Mouse (Mus musculus) thymus, adult 2 months (tissue): Measurements from ENCODE around the gene Dop1b. TPM values are rescaled to one million over a fixed set of nuclear protein-coding genes. Genes with fewer than 3 reads are reported as not detected.

Experiments used
- DNase-seq: peaks from one replicate; pipeline ENCODE4 v3.0.0; 2021
- H3K27ac ChIP-seq: fragments of 200-500 bp; 2 replicates; pipeline ENCODE4 v1.5.1; 2012; ENCODE audit warnings: low read length, control low read depth; ENCODE audit not compliant: control insufficient read depth, insufficient read depth
- H3K27me3 ChIP-seq: fragments of 200-500 bp; 2 replicates; pipeline ENCODE4 v1.6.1; 2012; ENCODE audit warnings: mild to moderate bottlenecking, low read length, moderate library complexity, mixed read lengths; ENCODE audit not compliant: control insufficient read depth, insufficient read depth
- H3K36me3 ChIP-seq: fragments of 200-500 bp; 2 replicates; pipeline ENCODE4 v1.6.1; 2012; ENCODE audit warnings: mild to moderate bottlenecking, low read length, moderate library complexity; ENCODE audit not compliant: control insufficient read depth, insufficient read depth
- H3K4me1 ChIP-seq: fragments of 200-500 bp; replicated peaks from 2 replicates; pipeline ENCODE4 v1.6.1; 2012; ENCODE audit warnings: low read length; ENCODE audit not compliant: control insufficient read depth, insufficient read depth
- H3K4me3 ChIP-seq: fragments of 200-500 bp; 2 replicates; pipeline ENCODE4 v1.5.1; 2012; ENCODE audit warnings: mild to moderate bottlenecking, low read length, control low read depth, moderate library complexity; ENCODE audit not compliant: control insufficient read depth, insufficient read depth
- CTCF ChIP-seq: fragments of 200-500 bp; IDR thresholded peaks from 2 replicates; pipeline ENCODE4 v1.5.1; 2012; ENCODE audit warnings: mild to moderate bottlenecking, control low read depth, low read length, moderate library complexity, borderline replicate concordance; ENCODE audit not compliant: control insufficient read depth, poor library complexity, insufficient read depth; ENCODE audit errors: extremely low read depth
- POLR2A ChIP-seq: fragments of 200-500 bp; IDR thresholded peaks from 2 replicates; pipeline ENCODE4 v1.6.1; 2012; ENCODE audit warnings: mild to moderate bottlenecking, low read length, control low read depth, moderate library complexity; ENCODE audit not compliant: control insufficient read depth, poor library complexity, insufficient read depth; ENCODE audit errors: extremely low read depth
- WGBS: fragments of 180-500 bp; shearing (Covaris S2); methylation state at CpG from one replicate; pipeline ENCODE4 v1.1.7; 2018; 5-methylcytosine and 5-hydroxymethylcytosine counted together
- polyA plus RNA-seq: library from polyadenylated mRNA; depleted of rRNA; stranded (reverse); fragments of >200 nt; gene quantifications from 2 replicates; pipeline ENCODE4 v1.2.3, GENCODE M21; 2012

The Dop1b gene
- polyA plus RNA-seq, 1 experiment = 60.6 TPM

DNA sequence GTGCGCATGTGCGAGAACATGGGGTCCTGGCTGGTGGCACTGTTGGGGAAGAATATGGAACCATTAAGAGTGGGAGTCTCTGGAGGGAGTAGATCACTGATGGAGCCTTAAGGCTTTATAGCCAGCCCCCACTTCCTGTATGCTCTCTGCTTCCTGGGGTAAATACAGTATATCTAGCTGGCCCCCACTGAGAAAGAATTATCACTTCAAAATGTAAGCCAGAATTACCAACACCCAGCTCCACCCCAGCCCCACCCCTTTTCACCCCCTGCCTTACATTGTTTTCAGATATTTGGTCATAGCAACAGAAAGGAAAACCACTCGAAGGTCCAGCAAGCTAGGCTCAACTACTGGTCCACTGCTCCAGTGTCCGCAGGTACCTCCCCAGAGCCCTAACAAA is 76.7 kb downstream of the Dop1b start:
- no peaks in the 10 kb centered on the region for H3K36me3 ChIP-seq
- no peak for TF ChIP-seq POLR2A
- TF ChIP-seq CTCF = no peak
- no peaks in the 10 kb centered on the region for H3K27me3 ChIP-seq
- DNase-seq = no peak
- WGBS = 98% methylated on average over 4 of the region's 4 CpGs
- H3K4me3 ChIP-seq = no peak overlapping the region
- peaks cover 14% of the 10 kb centered on the region for H3K4me1 ChIP-seq
- H3K27ac ChIP-seq = no peak overlapping the region

DNA sequence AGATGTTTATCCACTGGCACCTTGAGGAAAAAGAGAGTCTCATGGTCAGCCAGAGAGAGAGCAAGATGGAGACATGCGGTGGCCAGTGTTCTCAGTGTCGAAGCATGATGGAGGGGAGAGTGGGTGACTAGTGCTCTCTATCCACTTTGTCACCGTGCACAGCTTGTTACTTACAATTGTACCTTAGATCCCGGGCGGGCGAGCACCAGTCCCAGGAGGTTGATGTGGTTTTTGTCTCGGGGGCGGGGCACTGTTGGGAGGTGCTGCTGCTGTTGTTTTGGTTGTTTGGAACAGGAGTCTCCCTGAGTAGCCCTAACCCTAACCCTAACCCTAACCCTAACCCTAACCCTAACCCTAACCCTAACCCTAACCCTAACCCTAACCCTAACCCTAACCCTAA is 77.2 kb downstream of the Dop1b start:
- no peaks in the 10 kb centered on the region for H3K36me3 ChIP-seq
- peaks cover 14% of the 10 kb centered on the region for H3K4me1 ChIP-seq
- WGBS = 88% methylated on average over 8 of the region's 8 CpGs
- no peak overlapping the region for H3K27ac ChIP-seq
- no peak overlapping the region for H3K4me3 ChIP-seq
- TF ChIP-seq POLR2A (no peak), CTCF (no peak)
- H3K27me3 ChIP-seq = no peaks in the 10 kb centered on the region
- DNase-seq = no peak

DNA sequence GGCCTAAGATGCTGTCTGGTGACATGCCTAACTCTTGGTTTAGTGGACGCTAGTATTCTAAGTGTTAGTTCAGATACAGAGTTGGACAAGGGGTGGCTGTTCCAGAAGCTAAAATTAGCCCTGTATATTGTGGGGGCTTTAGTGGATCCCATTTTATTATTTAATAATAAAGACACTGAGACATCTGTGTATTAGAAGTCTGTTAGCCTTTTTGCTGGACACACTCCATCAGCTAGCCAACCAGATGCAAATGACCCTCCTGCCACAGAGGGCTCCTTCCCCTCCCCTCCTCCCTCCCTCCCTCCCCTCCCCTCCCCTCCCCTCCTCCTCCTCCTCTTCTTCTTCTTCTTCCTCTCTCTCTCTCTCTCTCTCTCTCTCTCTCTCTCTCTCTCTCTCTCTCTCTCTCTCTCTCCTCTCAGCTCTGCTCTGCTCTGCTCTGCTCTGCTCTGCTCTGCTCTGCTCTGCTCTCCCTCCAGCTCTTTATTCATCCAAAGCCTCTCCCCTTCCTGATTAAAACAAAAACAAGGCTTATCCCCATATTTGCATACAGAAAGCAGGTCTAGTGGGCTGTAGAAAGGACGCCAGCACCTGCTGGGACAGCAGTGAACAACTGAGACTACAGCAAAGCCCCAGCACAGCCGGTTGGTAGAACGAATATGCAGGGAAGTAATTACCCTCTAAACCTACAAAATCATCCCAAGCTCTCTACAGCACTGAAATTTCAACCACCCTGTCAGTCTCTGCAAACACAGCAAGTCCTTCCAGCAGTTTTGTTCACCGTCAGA is 78.5 kb downstream of the Dop1b start:
- H3K27ac ChIP-seq = no peak overlapping the region
- no peak overlapping the region for H3K4me3 ChIP-seq
- peaks cover 14% of the 10 kb centered on the region for H3K4me1 ChIP-seq
- no peak for DNase-seq
- TF ChIP-seq POLR2A = no peak
- no peak for TF ChIP-seq CTCF
- H3K27me3 ChIP-seq = no peaks in the 10 kb centered on the region
- 93% methylated on average over 5 of the region's 5 CpGs for WGBS
- no peaks in the 10 kb centered on the region for H3K36me3 ChIP-seq

DNA sequence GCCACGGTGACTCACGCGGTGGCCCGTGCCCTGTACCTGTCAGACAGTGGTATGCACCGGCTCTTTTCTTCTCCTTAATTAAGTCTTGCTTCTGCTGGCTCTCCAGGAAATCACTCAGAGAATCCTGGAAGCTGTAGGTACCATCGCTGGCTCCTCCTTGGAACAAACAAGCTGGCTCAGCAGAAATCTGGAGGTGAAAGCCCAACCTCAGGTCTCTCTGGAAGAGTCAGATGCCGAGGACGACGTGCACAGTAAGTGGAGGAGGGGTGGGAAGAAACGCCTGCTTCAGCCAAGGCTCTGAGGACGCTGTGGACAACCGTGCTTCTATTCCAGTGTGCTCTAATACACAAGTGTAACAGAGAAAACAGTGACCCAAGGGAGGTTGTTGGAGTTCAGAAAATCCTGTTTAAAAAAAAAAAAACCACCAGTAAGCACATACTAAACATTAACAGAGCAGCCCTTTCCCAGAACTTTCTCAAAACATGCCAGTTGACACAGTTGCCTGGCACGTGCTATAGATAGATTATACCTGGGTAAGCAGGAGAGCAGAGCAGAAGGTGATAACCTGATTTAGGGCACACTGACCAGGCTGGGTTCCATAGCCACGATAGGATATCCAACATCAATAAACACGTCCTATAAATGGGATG is 81.4 kb downstream of the Dop1b start:
- Histone ChIP-seq H3K36me3 (no peaks in the 10 kb centered on the region), H3K27me3 (no peaks in the 10 kb centered on the region), H3K4me1 (peaks cover 15% of the 10 kb centered on the region), H3K27ac (no peak overlapping the region), H3K4me3 (no peak overlapping the region)
- WGBS = 94% methylated on average over 15 of the region's 15 CpGs
- no peak for TF ChIP-seq POLR2A
- no peak for DNase-seq

DNA sequence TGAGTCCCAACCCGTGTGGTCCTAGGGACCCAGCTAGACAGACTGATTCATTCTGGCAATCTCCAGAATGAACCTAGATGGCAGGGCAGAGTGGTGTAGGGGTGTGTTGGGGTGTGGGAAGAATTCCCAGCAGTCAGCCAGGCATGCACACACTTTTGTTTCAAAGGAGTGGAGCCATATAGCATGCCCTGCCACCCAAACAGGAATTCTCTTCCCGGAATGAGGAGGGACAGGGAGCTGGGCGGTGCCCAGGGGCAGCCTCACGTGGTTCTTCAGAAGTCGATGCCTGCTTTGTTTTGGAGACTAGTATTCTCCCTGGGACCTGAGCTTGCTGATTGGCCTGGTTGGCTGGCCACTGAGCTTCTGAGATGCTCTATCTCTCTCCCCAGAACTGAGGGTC is 83.1 kb downstream of the Dop1b start:
- no peaks in the 10 kb centered on the region for H3K27me3 ChIP-seq
- TF ChIP-seq POLR2A = no peak
- H3K4me1 ChIP-seq = peaks cover 9% of the 10 kb centered on the region
- no peak for DNase-seq
- WGBS = 94% methylated on average over 5 of the region's 5 CpGs
- no peak overlapping the region for H3K4me3 ChIP-seq
- no peaks in the 10 kb centered on the region for H3K36me3 ChIP-seq
- no peak overlapping the region for H3K27ac ChIP-seq

DNA sequence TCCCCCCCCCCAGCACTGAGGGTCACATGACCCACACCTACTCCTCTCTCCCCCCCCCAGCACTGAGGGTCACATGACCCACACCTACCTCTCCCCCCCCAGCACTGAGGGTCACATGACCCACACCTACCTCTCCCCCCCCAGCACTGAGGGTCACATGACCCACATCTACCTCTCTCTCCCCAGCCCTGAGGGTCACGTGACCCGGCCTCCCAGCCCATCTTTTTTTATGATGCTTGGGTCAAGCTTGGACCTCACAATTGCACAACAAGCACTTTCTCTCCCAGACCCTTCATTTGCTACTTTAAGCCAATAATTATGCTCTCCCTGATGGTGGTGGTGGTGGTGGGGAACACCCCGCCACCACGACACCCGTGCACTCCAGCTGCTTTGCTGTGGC is 83.7 kb downstream of the Dop1b start:
- no peak for TF ChIP-seq POLR2A
- no peak for TF ChIP-seq CTCF
- no peaks in the 10 kb centered on the region for H3K36me3 ChIP-seq
- WGBS = 60% methylated on average over 5 of the region's 5 CpGs
- DNase-seq = no peak
- H3K4me3 ChIP-seq = no peak overlapping the region
- H3K4me1 ChIP-seq = peaks cover 9% of the 10 kb centered on the region
- no peak overlapping the region for H3K27ac ChIP-seq
- H3K27me3 ChIP-seq = no peaks in the 10 kb centered on the region

DNA sequence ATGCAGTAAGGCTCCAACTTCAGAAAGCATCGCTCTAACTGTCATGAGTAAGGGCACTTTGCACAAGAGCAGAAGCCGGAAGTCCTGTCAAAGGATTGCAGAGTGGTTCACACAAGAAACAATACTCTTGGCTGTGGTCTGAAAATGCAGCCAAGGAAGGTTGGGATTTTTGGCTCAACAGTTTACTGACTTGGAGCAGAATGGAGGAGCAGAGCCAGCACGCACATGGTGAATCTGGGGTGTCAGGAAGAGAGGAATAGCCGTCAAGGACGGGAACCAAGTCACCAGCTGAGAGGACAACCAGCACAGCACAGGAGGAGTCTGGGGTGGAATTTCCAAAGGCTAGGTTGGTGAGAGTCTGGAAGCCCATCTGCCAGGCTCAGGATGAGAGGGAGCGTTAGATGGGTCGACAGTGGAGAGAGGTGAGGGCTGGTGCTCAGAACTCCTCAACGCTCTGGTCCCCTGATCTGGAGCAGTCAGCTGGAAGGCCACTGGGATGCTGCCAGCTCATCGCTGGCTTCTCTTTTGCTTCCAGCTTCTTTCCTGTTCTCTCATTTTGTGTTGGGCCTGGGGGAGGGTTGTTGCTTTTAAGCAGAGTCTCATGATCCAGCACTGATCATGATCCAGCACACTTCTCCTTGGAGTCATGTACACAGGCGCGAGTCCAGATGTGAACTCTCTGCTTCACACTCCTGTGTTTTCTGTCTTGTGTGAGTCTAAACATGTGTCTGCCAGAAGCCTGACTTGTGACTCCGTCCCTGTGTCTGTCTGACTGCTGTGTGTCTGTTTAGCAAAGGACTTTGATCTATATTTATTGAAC is 85.5 kb downstream of the Dop1b start:
- DNase-seq = no peak
- Histone ChIP-seq H3K27ac (no peak overlapping the region), H3K36me3 (no peaks in the 10 kb centered on the region; the same call in 1 of the 2 replicates)

More for the DNA sequence above, 85.5 kb downstream of the Dop1b start:
- H3K4me1 ChIP-seq = peaks cover 9% of the 10 kb centered on the region
- H3K27me3 ChIP-seq = no peaks in the 10 kb centered on the region
- no peak overlapping the region for H3K4me3 ChIP-seq
- WGBS = 91% methylated on average over 12 of the region's 12 CpGs
- no peak for TF ChIP-seq CTCF
- TF ChIP-seq POLR2A = no peak
